Mouse (Mus musculus) gastrocnemius, postnatal 10 days (tissue): ENCODE results near the gene Noto. TPM values are rescaled to one million over a fixed set of nuclear protein-coding genes. Genes with fewer than 3 reads are reported as not detected.

Experiments
- DNase-seq: peaks from one replicate; pipeline ENCODE4 v3.0.0; 2021; ENCODE audit warnings: mixed read lengths
- total RNA-seq, 2 experiments: library from RNA; stranded (reverse); gene quantifications; 2 replicates each; pipeline ENCODE4 v1.2.3; 2021

The Noto gene
- total RNA-seq, 2 experiments from 2014 or later = not detected

- DNase-seq = no peak
Measured at GRCm38 (mm10) chr6:85478416-85478815, 54.7 kb downstream of the Noto start.

Other genes with a start within 250 kb of the Noto start
- gene Emx1, start 236.4 kb upstream of the Noto start, total RNA-seq = not detected
- gene Sfxn5, start 90.5 kb upstream of the Noto start, total RNA-seq = 1 to 10 TPM; 2.8 to 5.1 TPM
- gene Rab11fip5, start 49.3 kb upstream of the Noto start, total RNA-seq = 10 to 100 TPM; 36.9 to 42.1 TPM
- gene Smyd5, start 8.1 kb downstream of the Noto start, total RNA-seq = 10 to 100 TPM; 12.2 to 13.7 TPM
- gene Cct7, start 27.6 kb downstream of the Noto start, total RNA-seq = 100 to 1,000 TPM; 164 to 167 TPM
- 10 to 100 TPM; 15.2 to 17.8 TPM for gene Pradc1, start 28.1 kb downstream of the Noto start, total RNA-seq
- gene Fbxo41, start 79.1 kb downstream of the Noto start, total RNA-seq = under 1 TPM; 0.14 TPM
- not detected for gene Egr4, start 89.7 kb downstream of the Noto start, total RNA-seq
- gene Alms1, start 163.6 kb downstream of the Noto start, total RNA-seq = 1 to 10 TPM; 2.1 to 3.3 TPM